Mouse (Mus musculus): Measurements from ENCODE around the gene Cib4. TPM values are rescaled to one million over a fixed set of nuclear protein-coding genes. Genes with fewer than 3 reads are reported as not detected.
A peak's percentile ranks its signal among the peaks of the same experiment; 100 is the strongest.

The Cib4 gene
- polyA plus RNA-seq, 1 experiment: not detected

DNA sequence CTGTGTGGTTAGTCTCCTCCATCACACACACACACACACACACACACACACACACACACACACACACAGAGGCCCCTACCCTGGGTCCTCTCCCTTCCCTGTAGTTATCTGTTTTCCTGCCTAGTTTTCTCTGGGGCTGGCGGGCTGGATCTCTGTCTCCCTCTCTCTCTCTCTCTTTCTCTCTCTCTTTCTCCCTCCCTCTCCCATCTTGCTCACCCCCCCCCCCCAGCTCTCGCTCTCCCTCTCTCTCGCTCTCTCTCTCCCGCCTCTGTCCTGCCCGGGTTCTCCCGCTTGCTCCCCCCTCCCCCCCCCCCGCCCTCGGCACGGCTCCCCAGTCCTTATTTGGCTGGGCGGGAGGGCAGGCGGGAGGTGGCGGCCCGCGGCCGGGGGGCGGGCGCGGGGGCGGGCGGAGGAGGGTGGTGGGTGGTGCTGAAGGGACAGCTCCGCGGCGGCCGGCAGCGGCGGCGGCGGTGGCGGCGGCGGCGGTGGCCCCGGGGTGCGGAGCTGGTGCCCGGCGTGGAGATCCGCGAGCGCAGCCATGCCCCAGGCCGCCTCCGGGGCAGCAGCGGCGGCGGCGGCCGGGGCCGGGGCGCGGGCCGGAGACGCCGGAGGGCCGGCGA lies 42.2 kb upstream of the Cib4 start, which contains the start of gene Kcnk3:
Gene Kcnk3 (plus strand): TSS at position 490 of the 620 bp plus-strand sequence.
- peak; percentile 50 for DNase-seq (ENCODE audit: low read depth)
- TF ChIP-seq CTCF (IDR thresholded peaks at IDR 0.05; ENCODE audit: borderline replicate concordance, extremely low read depth, insufficient read depth, insufficient read length): no peak
- no peak for TF ChIP-seq POLR2A (IDR thresholded peaks at IDR 0.05; ENCODE audit: borderline replicate concordance, extremely low read depth, insufficient read depth, insufficient read length, poor library complexity, severe bottlenecking)

GRCm38 (mm10) chr5:30587101-30587500 lies 41.5 kb upstream of the Cib4 start:
- TF ChIP-seq CTCF (IDR thresholded peaks at IDR 0.05; ENCODE audit: borderline replicate concordance, extremely low read depth, insufficient read depth, insufficient read length): no peak
- no peak for TF ChIP-seq POLR2A (IDR thresholded peaks at IDR 0.05; ENCODE audit: borderline replicate concordance, extremely low read depth, insufficient read depth, insufficient read length, poor library complexity, severe bottlenecking)
- DNase-seq (ENCODE audit: low read depth): no peak

DNA sequence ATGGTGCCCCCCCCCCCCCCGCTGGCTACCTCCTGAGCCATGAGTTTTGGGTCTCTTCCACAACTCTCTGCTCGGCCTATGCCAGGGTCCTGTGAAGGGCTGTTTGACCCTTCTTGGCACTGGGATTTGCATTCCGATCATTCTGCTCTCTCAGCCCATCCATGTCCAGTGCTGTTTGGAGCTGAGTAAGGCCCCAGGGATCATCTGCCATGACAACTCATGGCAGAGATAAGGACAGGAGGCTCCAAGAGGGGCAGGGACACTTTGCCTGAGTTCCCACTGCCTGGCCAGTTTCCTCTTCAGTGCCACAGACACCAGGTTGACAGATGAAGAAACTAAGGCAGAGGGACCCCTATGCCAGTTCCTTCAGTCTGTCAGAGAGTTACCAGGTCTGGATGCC lies 41.0 kb upstream of the Cib4 start:
- DNase-seq (ENCODE audit: low read depth): no peak
- TF ChIP-seq CTCF (IDR thresholded peaks at IDR 0.05; ENCODE audit: borderline replicate concordance, extremely low read depth, insufficient read depth, insufficient read length) (no peak), POLR2A (IDR thresholded peaks at IDR 0.05; ENCODE audit: borderline replicate concordance, extremely low read depth, insufficient read depth, insufficient read length, poor library complexity, severe bottlenecking) (no peak)

DNA sequence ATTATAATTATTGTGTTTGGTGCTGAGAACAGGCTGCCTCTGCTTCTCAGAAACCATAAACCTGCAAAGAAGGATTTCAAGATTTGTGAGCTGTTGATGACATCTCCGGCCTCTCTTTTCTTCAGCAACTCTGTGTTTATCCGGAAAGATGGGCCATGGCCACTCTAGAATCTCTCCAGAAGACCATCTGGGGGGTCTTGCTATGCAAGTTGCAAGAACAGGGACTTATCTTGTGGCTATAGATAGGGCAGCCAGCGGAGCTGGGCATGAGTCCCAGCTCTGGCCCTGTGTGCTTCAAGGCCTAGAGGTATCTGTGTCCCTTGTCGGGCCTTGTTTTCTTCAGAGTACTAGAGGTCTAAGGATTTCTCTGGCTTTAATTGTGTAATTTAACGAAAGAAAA lies 36.4 kb upstream of the Cib4 start:
- no peak for DNase-seq (ENCODE audit: low read depth)
- TF ChIP-seq POLR2A (IDR thresholded peaks at IDR 0.05; ENCODE audit: borderline replicate concordance, extremely low read depth, insufficient read depth, insufficient read length, poor library complexity, severe bottlenecking) (no peak), CTCF (IDR thresholded peaks at IDR 0.05; ENCODE audit: borderline replicate concordance, extremely low read depth, insufficient read depth, insufficient read length) (no peak)

GRCm38 (mm10) chr5:30580725-30581124 lies 35.1 kb upstream of the Cib4 start:
- peak; percentile 65 for DNase-seq (ENCODE audit: low read depth)
- TF ChIP-seq POLR2A (IDR thresholded peaks at IDR 0.05; ENCODE audit: borderline replicate concordance, extremely low read depth, insufficient read depth, insufficient read length, poor library complexity, severe bottlenecking) (no peak), CTCF (IDR thresholded peaks at IDR 0.05; ENCODE audit: borderline replicate concordance, extremely low read depth, insufficient read depth, insufficient read length) (no peak)

GRCm38 (mm10) chr5:30578445-30579080 lies 32.9 kb upstream of the Cib4 start:
- TF ChIP-seq POLR2A (IDR thresholded peaks at IDR 0.05; ENCODE audit: borderline replicate concordance, extremely low read depth, insufficient read depth, insufficient read length, poor library complexity, severe bottlenecking) (no peak), CTCF (IDR thresholded peaks at IDR 0.05; ENCODE audit: borderline replicate concordance, extremely low read depth, insufficient read depth, insufficient read length) (no peak)
- DNase-seq (ENCODE audit: low read depth): no peak

- TF ChIP-seq CTCF (IDR thresholded peaks at IDR 0.05; ENCODE audit: borderline replicate concordance, extremely low read depth, insufficient read depth, insufficient read length): no peak
- no peak for TF ChIP-seq POLR2A (IDR thresholded peaks at IDR 0.05; ENCODE audit: borderline replicate concordance, extremely low read depth, insufficient read depth, insufficient read length, poor library complexity, severe bottlenecking)
- DNase-seq (ENCODE audit: low read depth): peak; percentile 49
These were observed 32.1 kb upstream of the Cib4 start for GRCm38 (mm10) chr5:30577654-30578310.

- TF ChIP-seq POLR2A (IDR thresholded peaks at IDR 0.05; ENCODE audit: borderline replicate concordance, extremely low read depth, insufficient read depth, insufficient read length, poor library complexity, severe bottlenecking) (no peak), CTCF (IDR thresholded peaks at IDR 0.05; ENCODE audit: borderline replicate concordance, extremely low read depth, insufficient read depth, insufficient read length) (no peak)
- DNase-seq (ENCODE audit: low read depth): no peak
These were observed 31.6 kb upstream of the Cib4 start for GRCm38 (mm10) chr5:30577251-30577650.

GRCm38 (mm10) chr5:30576233-30576632 lies 30.6 kb upstream of the Cib4 start:
- TF ChIP-seq POLR2A (IDR thresholded peaks at IDR 0.05; ENCODE audit: borderline replicate concordance, extremely low read depth, insufficient read depth, insufficient read length, poor library complexity, severe bottlenecking) (no peak), CTCF (IDR thresholded peaks at IDR 0.05; ENCODE audit: borderline replicate concordance, extremely low read depth, insufficient read depth, insufficient read length) (no peak)
- no peak for DNase-seq (ENCODE audit: low read depth)

DNA sequence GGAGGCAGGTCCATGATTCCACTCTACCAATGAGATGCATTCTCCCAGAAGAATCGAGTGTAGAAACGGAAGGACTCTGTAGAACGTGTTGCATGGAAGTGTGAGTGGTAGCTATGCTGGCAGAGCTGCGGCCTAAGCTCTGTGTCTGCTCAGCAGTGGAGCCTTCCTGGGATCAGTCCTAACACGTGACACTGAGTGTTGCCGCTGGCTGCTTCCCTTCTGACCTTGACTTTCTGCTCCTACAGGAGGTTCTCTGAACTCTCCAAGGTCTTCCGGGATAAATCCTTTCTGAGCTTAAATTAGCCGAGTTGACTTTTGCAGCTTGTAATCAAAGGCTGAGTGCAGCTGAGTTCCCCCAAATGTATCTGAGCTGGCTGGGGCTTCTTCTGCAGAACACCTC lies 28.7 kb upstream of the Cib4 start:
- TF ChIP-seq POLR2A (IDR thresholded peaks at IDR 0.05; ENCODE audit: borderline replicate concordance, extremely low read depth, insufficient read depth, insufficient read length, poor library complexity, severe bottlenecking) (no peak), CTCF (IDR thresholded peaks at IDR 0.05; ENCODE audit: borderline replicate concordance, extremely low read depth, insufficient read depth, insufficient read length) (no peak)
- DNase-seq (ENCODE audit: low read depth): no peak

- TF ChIP-seq CTCF (IDR thresholded peaks at IDR 0.05; ENCODE audit: borderline replicate concordance, extremely low read depth, insufficient read depth, insufficient read length) (no peak), POLR2A (IDR thresholded peaks at IDR 0.05; ENCODE audit: borderline replicate concordance, extremely low read depth, insufficient read depth, insufficient read length, poor library complexity, severe bottlenecking) (no peak)
- no peak for DNase-seq (ENCODE audit: low read depth)
These were observed 26.2 kb upstream of the Cib4 start for GRCm38 (mm10) chr5:30571820-30572219.
